Mouse (Mus musculus) MEL (cell line): ENCODE measurements at regions not wholly inside any gene's neighbourhood (a gene's known extent, or its start where the extent isn't known, plus 50 kb on each side); places are given as distances from the start of the nearest gene placed in this dataset.

Experiments used
- CHD2 ChIP-seq: IDR thresholded peaks from 2 replicates; pipeline ENCODE4 v1.6.1; 2011; ENCODE audit warnings: low read length, improper control_type of control experiment
- CTCF ChIP-seq, 3 experiments: IDR thresholded peaks in 2 of 3; conservative IDR thresholded peaks in 1 of 3; 2 replicates each; pipeline ENCODE4 v1.5.1; 2011 to 2012; ENCODE audit warnings: low read length in 3 of 3, low read depth in 2 of 3, mild to moderate bottlenecking in 2 of 3, improper control_type of control experiment in 1 of 3, inconsistent platforms in 1 of 3, mixed read lengths in 1 of 3, moderate library complexity in 1 of 3; ENCODE audit not compliant: control insufficient read depth in 1 of 3, insufficient read depth in 1 of 3, poor library complexity in 1 of 3, severe bottlenecking in 1 of 3
- MAFK ChIP-seq: IDR thresholded peaks from 2 replicates; pipeline ENCODE4 v1.6.1; 2011; ENCODE audit warnings: low read depth, mild to moderate bottlenecking, low read length, improper control_type of control experiment, borderline replicate concordance
- MAX ChIP-seq: IDR thresholded peaks from 2 replicates; pipeline ENCODE4 v1.6.1; 2011; ENCODE audit warnings: low read length, improper control_type of control experiment

- TF ChIP-seq MAFK (no peak), MAX (no peak), CTCF (IDR thresholded peaks at IDR 0.05 in 2 of 3, conservative IDR thresholded peaks at IDR 0.05 in 1 of 3; ENCODE audit: control insufficient read depth in 1 of 3, insufficient read depth in 1 of 3, low read depth in 2 of 3, low read length in 3 of 3, poor library complexity in 1 of 3, severe bottlenecking in 1 of 3) (no peak), CHD2 (no peak)
Observed at GRCm38 (mm10) chr2:137501236-137501635, 384.8 kb upstream of the Jag1 start.
